Mouse (Mus musculus): ENCODE results near the gene Rb1. TPM values are rescaled to one million over a fixed set of nuclear protein-coding genes. Genes with fewer than 3 reads are reported as not detected.
A peak's percentile ranks its signal among the peaks of the same experiment; 100 is the strongest.

Gene Rb1
- polyA plus RNA-seq, 1 experiment, result 51.3 TPM

GRCm38 (mm10) chr14:73280996-73281395, 44.6 kb downstream of the Rb1 start:
- no peak overlapping the region for H3K4me3 ChIP-seq (ENCODE audit: low read depth, low read length)
- TF ChIP-seq POLR2A (IDR thresholded peaks at IDR 0.05; ENCODE audit: insufficient read depth, low read length) (no peak), EP300 (IDR thresholded peaks at IDR 0.05; ENCODE audit: insufficient read depth, low read depth, low read length) (no peak), CTCF (IDR thresholded peaks at IDR 0.05; ENCODE audit: low read depth, low read length) (peak; percentile 10)
- no peaks in the 10 kb centered on the region for H3K9me3 ChIP-seq (replicated peaks; ENCODE audit: control insufficient read depth, insufficient read depth, low read length, poor library complexity, severe bottlenecking)
- no peak overlapping the region for H3K9ac ChIP-seq (ENCODE audit: low read depth, poor library complexity, severe bottlenecking)
- no peaks in the 10 kb centered on the region for H3K4me1 ChIP-seq (ENCODE audit: control insufficient read depth, insufficient read depth, low read length)
- no peaks in the 10 kb centered on the region for H3K27me3 ChIP-seq (ENCODE audit: control insufficient read depth, insufficient read depth, low read length, poor library complexity, severe bottlenecking)
- no peak overlapping the region for H3K27ac ChIP-seq (ENCODE audit: insufficient read depth, low read length)
- no peaks in the 10 kb centered on the region for H3K36me3 ChIP-seq (ENCODE audit: control insufficient read depth, insufficient read depth, low read length, poor library complexity, severe bottlenecking)

DNA sequence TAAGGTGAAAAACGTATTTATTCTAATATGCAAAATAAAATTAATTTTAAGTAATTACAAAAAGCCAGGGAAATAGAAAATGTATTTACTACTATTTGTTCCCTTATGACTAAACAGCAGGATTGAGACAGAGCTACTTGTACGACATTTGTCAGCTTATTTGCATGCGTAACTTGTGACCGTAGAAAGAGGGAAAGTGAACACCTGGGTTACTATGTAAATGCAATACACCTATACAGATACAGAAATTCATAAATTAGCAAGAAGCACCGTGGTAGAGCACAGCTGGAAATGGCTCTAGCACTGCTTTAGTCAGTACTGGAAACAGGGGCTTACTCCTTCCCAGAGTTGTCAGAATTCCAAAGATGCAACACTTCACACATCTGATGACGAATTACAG, 46.5 kb downstream of the Rb1 start:
- Histone ChIP-seq H3K4me1 (ENCODE audit: control insufficient read depth, insufficient read depth, low read length) (no peaks in the 10 kb centered on the region), H3K36me3 (ENCODE audit: control insufficient read depth, insufficient read depth, low read length, poor library complexity, severe bottlenecking) (no peaks in the 10 kb centered on the region), H3K9me3 (replicated peaks; ENCODE audit: control insufficient read depth, insufficient read depth, low read length, poor library complexity, severe bottlenecking) (no peaks in the 10 kb centered on the region), H3K4me3 (ENCODE audit: low read depth, low read length) (no peak overlapping the region), H3K9ac (ENCODE audit: low read depth, poor library complexity, severe bottlenecking) (no peak overlapping the region), H3K27ac (ENCODE audit: insufficient read depth, low read length) (no peak overlapping the region), H3K27me3 (ENCODE audit: control insufficient read depth, insufficient read depth, low read length, poor library complexity, severe bottlenecking) (no peaks in the 10 kb centered on the region)
- no peak for TF ChIP-seq CTCF (IDR thresholded peaks at IDR 0.05; ENCODE audit: low read depth, low read length)
- no peak for TF ChIP-seq POLR2A (IDR thresholded peaks at IDR 0.05; ENCODE audit: insufficient read depth, low read length)
- no peak for TF ChIP-seq EP300 (IDR thresholded peaks at IDR 0.05; ENCODE audit: insufficient read depth, low read depth, low read length)

- Histone ChIP-seq H3K27me3 (ENCODE audit: control insufficient read depth, insufficient read depth, low read length, poor library complexity, severe bottlenecking) (no peaks in the 10 kb centered on the region), H3K36me3 (ENCODE audit: control insufficient read depth, insufficient read depth, low read length, poor library complexity, severe bottlenecking) (no peaks in the 10 kb centered on the region), H3K27ac (ENCODE audit: insufficient read depth, low read length) (no peak overlapping the region), H3K9ac (ENCODE audit: low read depth, poor library complexity, severe bottlenecking) (no peak overlapping the region), H3K4me3 (ENCODE audit: low read depth, low read length) (no peak overlapping the region), H3K9me3 (replicated peaks; ENCODE audit: control insufficient read depth, insufficient read depth, low read length, poor library complexity, severe bottlenecking) (no peaks in the 10 kb centered on the region), H3K4me1 (ENCODE audit: control insufficient read depth, insufficient read depth, low read length) (no peaks in the 10 kb centered on the region)
- TF ChIP-seq EP300 (IDR thresholded peaks at IDR 0.05; ENCODE audit: insufficient read depth, low read depth, low read length) (no peak), POLR2A (IDR thresholded peaks at IDR 0.05; ENCODE audit: insufficient read depth, low read length) (no peak), CTCF (IDR thresholded peaks at IDR 0.05; ENCODE audit: low read depth, low read length) (no peak)
Observed at GRCm38 (mm10) chr14:73271807-73272206, 53.8 kb downstream of the Rb1 start.

GRCm38 (mm10) chr14:73266166-73266565, 59.5 kb downstream of the Rb1 start:
- H3K4me1 ChIP-seq (ENCODE audit: control insufficient read depth, insufficient read depth, low read length), result no peaks in the 10 kb centered on the region
- H3K9ac ChIP-seq (ENCODE audit: low read depth, poor library complexity, severe bottlenecking), result no peak overlapping the region
- no peak overlapping the region for H3K27ac ChIP-seq (ENCODE audit: insufficient read depth, low read length)
- no peak overlapping the region for H3K4me3 ChIP-seq (ENCODE audit: low read depth, low read length)
- no peaks in the 10 kb centered on the region for H3K9me3 ChIP-seq (replicated peaks; ENCODE audit: control insufficient read depth, insufficient read depth, low read length, poor library complexity, severe bottlenecking)
- no peaks in the 10 kb centered on the region for H3K27me3 ChIP-seq (ENCODE audit: control insufficient read depth, insufficient read depth, low read length, poor library complexity, severe bottlenecking)
- no peak for TF ChIP-seq POLR2A (IDR thresholded peaks at IDR 0.05; ENCODE audit: insufficient read depth, low read length)
- TF ChIP-seq CTCF (IDR thresholded peaks at IDR 0.05; ENCODE audit: low read depth, low read length), result peak; percentile 49
- H3K36me3 ChIP-seq (ENCODE audit: control insufficient read depth, insufficient read depth, low read length, poor library complexity, severe bottlenecking), result no peaks in the 10 kb centered on the region

- no peaks in the 10 kb centered on the region for H3K4me1 ChIP-seq (ENCODE audit: control insufficient read depth, insufficient read depth, low read length)
- H3K4me3 ChIP-seq (ENCODE audit: low read depth, low read length), result no peak overlapping the region
- no peaks in the 10 kb centered on the region for H3K27me3 ChIP-seq (ENCODE audit: control insufficient read depth, insufficient read depth, low read length, poor library complexity, severe bottlenecking)
- H3K9me3 ChIP-seq (replicated peaks; ENCODE audit: control insufficient read depth, insufficient read depth, low read length, poor library complexity, severe bottlenecking), result no peaks in the 10 kb centered on the region
- H3K9ac ChIP-seq (ENCODE audit: low read depth, poor library complexity, severe bottlenecking), result no peak overlapping the region
- no peak for TF ChIP-seq EP300 (IDR thresholded peaks at IDR 0.05; ENCODE audit: insufficient read depth, low read depth, low read length)
- TF ChIP-seq POLR2A (IDR thresholded peaks at IDR 0.05; ENCODE audit: insufficient read depth, low read length), result no peak
- no peak for TF ChIP-seq CTCF (IDR thresholded peaks at IDR 0.05; ENCODE audit: low read depth, low read length)
- H3K27ac ChIP-seq (ENCODE audit: insufficient read depth, low read length), result no peak overlapping the region
- no peaks in the 10 kb centered on the region for H3K36me3 ChIP-seq (ENCODE audit: control insufficient read depth, insufficient read depth, low read length, poor library complexity, severe bottlenecking)
Observed at GRCm38 (mm10) chr14:73262210-73262609, 63.4 kb downstream of the Rb1 start.

GRCm38 (mm10) chr14:73258181-73258580, 67.4 kb downstream of the Rb1 start:
- TF ChIP-seq CTCF (IDR thresholded peaks at IDR 0.05; ENCODE audit: low read depth, low read length) (no peak), POLR2A (IDR thresholded peaks at IDR 0.05; ENCODE audit: insufficient read depth, low read length) (no peak), EP300 (IDR thresholded peaks at IDR 0.05; ENCODE audit: insufficient read depth, low read depth, low read length) (no peak)
- H3K27ac ChIP-seq (ENCODE audit: insufficient read depth, low read length), result no peak overlapping the region

More at GRCm38 (mm10) chr14:73258181-73258580, 67.4 kb downstream of the Rb1 start:
- Histone ChIP-seq H3K4me1 (ENCODE audit: control insufficient read depth, insufficient read depth, low read length) (peaks cover 2% of the 10 kb centered on the region), H3K9ac (ENCODE audit: low read depth, poor library complexity, severe bottlenecking) (no peak overlapping the region), H3K4me3 (ENCODE audit: low read depth, low read length) (no peak overlapping the region), H3K27me3 (ENCODE audit: control insufficient read depth, insufficient read depth, low read length, poor library complexity, severe bottlenecking) (no peaks in the 10 kb centered on the region), H3K36me3 (ENCODE audit: control insufficient read depth, insufficient read depth, low read length, poor library complexity, severe bottlenecking) (no peaks in the 10 kb centered on the region), H3K9me3 (replicated peaks; ENCODE audit: control insufficient read depth, insufficient read depth, low read length, poor library complexity, severe bottlenecking) (no peaks in the 10 kb centered on the region)
